Mouse (Mus musculus) cerebellum, postnatal 14 days (tissue): ENCODE measurements around the gene Rph3al.

Experiments used
- DNase-seq, 2 experiments: peaks; one replicate each; pipeline ENCODE4 v3.0.0; 2021; ENCODE audit warnings: mixed read lengths in 2 of 2

Rph3al gene

GRCm38 (mm10) chr11:75938379-75938906 lies at the start of gene Rph3al:
Rph3al (minus strand) TSS chr11:75938429.
- no peak for DNase-seq

DNA sequence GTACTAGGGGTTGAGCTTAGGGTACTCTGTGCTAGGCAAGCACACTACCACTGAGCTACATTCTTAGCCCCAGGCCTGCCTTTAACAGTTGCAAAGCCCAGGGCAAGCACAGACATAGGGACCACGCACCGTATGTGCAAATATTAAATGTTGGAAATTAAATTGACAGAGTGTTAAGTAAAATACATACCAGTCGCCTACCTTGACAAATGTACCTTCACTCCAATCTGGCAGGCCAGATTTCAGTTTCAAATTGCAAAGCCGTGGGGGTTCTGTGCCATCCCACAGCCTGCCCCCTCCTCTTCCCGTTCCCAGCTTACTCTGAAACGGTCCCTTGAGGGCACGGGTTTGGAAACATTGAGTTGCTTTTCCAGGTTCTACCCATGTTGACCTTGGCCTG lies 47.7 kb upstream of the Rph3al start:
- no peak for DNase-seq

DNA sequence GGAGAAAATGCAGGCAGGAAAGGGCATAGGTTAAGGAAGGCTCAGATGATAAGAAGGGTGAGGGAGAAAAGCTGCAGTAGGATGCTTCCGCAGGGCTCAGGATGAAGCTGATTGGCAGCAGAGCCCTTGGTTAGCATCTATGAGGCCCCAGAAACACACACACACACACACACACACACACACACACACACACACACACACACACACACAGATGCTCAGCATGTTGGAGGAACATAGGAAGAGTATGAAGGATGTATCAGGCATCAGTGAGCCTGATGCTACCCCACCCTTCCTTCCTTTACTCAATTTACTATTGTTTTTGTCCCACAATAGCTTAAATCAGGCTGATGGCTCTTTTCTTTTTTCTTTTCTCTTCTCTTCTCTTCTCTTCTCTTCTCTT lies 46.4 kb upstream of the Rph3al start:
- DNase-seq: no peak

DNA sequence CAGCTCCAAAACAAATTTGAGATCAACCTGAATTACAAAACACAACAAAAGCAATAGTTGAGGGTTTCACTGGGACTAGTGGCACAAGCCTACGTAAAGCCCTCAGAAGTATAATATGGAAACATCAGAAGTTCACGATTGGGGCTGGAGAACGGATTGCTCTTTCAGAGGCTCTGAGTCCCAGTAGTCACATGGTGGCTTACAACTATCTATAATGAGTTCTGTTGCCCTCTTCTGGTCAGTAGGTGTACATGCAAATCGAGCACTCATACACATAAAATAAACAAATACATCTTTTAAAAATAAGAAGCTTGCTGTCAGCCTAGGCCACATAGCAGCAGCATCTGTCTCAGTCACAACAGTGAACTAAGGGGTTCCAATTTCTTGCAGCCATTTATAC lies 45.0 kb upstream of the Rph3al start:
- no peak for DNase-seq

DNA sequence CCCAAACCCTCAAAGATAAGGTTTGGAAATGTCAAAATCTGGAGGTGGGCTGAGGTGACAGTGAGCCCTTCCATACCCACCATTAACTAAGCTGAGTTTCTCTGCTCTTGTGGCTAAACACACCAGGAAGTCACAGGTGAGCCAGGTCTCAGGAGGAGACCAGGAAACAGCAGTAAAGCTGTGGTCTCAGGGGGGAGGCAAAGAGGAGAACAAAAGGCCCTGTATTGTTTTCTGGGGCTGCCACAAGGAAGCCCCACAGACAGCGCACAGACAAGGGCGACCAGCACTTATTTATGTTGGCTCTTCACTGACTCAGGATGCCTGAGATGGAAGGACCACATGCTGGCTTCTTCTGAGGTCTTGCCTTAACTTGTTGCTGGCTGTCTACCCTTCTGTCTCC lies 42.2 kb upstream of the Rph3al start:
- DNase-seq: no peak

GRCm38 (mm10) chr11:75978051-75978450 lies 39.8 kb upstream of the Rph3al start:
- no peak for DNase-seq

- DNase-seq: no peak
These were observed 38.5 kb upstream of the Rph3al start for GRCm38 (mm10) chr11:75976748-75977147.

DNA sequence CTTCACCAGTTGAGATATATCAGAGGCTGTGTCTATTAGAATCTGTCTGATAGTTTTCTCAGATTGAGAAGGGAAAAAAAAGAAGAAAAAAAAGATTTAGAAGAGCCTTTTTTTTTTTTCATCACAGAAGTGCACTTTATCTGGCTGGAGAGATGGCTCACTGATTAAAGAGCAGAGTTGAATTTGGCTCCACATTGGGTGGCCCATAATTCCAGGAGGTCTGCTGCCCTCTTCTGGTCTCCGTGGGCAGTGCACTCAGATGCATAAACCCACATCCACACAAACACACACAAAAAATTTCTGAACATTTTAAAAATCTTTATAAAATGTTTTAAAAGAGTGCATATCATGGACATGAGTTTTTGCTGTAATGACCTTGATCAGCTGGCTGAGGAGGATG lies 35.8 kb upstream of the Rph3al start:
- DNase-seq: peak; percentile 24 to 54

- peak; percentile 28 to 33 for DNase-seq
These were observed 34.8 kb upstream of the Rph3al start for GRCm38 (mm10) chr11:75972916-75973567.

DNA sequence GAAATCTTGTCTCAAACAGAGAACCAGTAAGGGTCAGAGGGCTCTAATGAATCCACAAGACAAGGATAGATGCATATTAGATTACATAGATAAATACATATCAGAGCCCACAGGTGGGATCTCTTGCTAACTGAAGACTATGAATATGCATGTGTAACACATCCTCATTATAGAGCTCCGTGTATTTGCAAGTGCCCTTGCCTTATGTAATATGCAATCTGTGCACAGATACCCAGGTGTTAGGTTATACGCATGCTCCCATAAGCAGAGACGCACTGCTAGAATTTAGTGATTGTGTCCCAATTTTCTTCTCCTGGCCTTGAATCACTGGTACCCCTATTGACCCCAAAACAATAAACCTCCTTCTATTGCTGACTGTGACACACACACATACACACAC lies 34.0 kb upstream of the Rph3al start:
- no peak for DNase-seq

DNA sequence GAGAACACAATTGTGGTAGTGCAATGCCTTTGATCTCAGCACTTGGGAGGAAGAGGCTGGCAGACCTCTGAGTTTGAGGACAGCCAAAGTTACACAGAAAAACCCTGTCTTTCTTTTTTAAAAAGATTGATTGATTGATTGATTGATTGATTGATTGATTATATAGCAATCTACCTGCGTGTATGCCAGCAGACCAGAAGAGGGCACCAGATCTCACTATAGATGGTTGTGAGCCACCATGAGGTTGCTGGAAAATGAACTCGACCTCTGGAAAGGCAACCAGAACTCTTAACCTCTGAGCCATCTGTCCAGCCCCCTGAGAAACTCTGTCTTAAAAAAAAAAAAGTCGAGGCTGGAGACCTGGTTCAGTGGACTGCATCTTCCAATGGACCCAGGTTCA lies 32.4 kb upstream of the Rph3al start:
- DNase-seq: no peak

GRCm38 (mm10) chr11:75968761-75969160 lies 30.5 kb upstream of the Rph3al start:
- no peak for DNase-seq

GRCm38 (mm10) chr11:75966401-75967372 lies 28.5 kb upstream of the Rph3al start:
- DNase-seq: peak; percentile 80 to 83

GRCm38 (mm10) chr11:75965674-75966400 lies 27.6 kb upstream of the Rph3al start:
- DNase-seq: peak in 1 of 2 experiments; percentile 12

- no peak for DNase-seq
These were observed 26.2 kb upstream of the Rph3al start for GRCm38 (mm10) chr11:75964476-75964730.

DNA sequence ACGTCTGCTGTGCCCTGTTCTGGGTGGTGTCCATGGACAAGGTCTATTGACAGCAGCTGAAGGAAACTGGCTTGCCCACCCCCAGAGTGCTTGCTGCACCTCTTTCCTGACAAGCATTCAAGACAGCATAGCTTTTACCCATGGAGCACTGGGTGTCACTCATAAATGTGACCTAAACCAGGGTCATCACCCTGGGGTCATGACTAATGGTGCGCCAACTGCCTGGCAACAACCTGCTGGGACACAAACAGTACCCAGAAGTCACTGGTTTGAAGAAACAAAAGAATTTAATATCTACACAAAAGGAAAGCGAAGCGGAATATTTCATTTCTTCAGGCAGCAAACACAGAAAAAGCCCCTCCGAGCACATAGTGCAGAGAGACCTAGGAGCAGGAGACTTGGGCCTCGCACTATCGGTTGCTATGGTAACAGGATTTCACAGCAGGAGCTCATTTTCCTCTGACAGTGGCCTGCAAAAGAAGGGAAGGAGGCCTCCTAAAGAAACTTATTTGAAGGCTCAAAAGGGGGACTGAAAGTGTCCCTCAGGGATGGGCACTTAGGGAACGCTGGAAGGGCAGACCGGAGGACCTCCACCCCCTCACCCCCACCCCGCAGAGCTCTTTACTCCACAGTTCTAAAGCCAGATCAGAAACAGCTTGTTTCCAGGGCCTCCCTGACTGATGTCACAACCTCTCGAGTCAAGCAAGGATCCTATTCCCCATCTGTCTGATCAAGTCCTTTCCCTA lies 25.7 kb upstream of the Rph3al start:
- DNase-seq: peak; percentile 77 to 83

- DNase-seq: no peak
These were observed 23.6 kb upstream of the Rph3al start for GRCm38 (mm10) chr11:75961782-75962181.

DNA sequence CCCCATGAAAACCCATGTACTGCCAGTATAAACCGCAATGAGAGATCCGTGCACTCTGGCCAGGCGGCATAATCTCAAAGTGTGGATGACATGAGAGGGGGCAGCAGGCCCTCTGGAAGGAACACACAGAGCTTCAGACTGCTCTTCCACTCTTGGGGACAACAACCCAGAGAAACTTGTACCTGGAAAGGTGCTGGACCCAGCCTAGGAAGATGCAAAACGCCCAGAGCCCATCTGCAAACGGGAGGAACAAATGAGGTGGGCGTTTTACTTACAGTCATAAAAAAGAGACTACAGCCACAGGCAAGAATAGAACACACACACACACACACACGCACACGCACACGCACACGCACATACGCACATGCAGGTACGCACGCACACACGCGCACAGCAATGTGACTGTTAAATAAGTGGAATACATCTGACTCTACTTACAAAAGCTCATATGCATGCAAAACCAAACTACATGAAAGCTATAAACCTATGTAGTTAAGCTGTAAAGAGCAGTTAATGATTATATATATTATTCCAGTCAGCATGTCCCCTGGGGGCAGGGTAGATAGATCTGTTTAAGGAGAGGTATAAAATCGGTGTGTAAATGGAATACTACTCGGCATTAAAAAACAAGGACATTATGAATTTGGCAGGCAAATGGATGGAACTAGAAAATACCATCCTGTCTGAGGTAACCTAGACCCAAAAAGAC lies 19.0 kb upstream of the Rph3al start:
- DNase-seq: no peak

- no peak for DNase-seq
These were observed 18.4 kb upstream of the Rph3al start for GRCm38 (mm10) chr11:75956651-75957050.

DNA sequence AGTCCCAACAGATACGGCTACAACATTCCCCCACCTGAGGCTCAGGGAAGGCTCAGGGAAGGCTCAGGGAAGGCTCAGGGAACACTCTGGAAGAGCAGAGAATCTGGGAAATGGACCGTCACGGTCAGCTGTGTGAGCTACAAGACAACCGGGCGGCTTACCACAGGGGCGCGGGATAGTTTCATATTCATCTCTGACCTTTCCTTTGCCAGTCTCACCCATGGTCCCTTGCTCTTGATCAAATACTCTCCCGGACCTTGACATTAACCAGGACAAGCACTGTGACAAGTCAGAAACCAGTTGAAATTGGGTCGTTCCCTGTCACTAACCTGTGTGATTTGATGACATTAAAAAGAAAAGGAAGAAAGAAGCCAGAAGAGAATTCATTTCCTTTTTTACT lies 16.7 kb upstream of the Rph3al start:
- DNase-seq: no peak

- no peak for DNase-seq
These were observed 13.7 kb upstream of the Rph3al start for GRCm38 (mm10) chr11:75951895-75952294.

DNA sequence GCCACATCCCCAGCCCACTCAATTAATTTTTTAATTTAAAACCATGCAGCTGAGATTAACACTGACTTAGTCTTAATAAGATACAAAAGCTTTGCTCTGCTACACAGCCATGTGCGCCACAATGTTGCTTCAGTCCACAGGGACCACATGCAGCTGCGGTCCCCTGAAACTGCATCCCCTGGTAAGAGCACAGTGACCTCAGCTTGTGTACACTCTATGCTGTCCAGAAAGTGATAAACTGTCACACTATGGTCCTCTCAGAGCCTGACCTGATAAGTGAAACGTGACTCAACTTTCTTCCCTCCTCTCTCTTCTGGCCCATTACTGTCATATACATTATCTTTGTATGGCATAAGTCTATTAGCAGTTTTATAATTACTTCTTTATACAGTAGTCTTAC lies 12.2 kb upstream of the Rph3al start:
- no peak for DNase-seq
